Mouse (Mus musculus) embryonic facial prominence, embryonic 15.5 days (tissue): ENCODE results near the gene Zfp827. TPM values are rescaled to one million over a fixed set of nuclear protein-coding genes. Genes with fewer than 3 reads are reported as not detected.
"Not testable (repeated sequence)": the region's sequence is repeated elsewhere in the genome, so short reads cannot be mapped to it uniquely, and the experiment has no call there.

ENCODE experiments used
- ATAC-seq: fragments of 200-750 bp; cut with Nextera tagmentation; 2 replicates; pipeline ENCODE4 v1.8.0; 2017; ENCODE audit warnings: low read depth, moderate TSS enrichment; ENCODE audit not compliant: insufficient number of reproducible peaks, low FRiP score, low TSS enrichment
- H3K27ac ChIP-seq: fragments of 300-500 bp; sonication (generic); replicated peaks from 2 replicates; pipeline ENCODE4 v1.5.1; 2015; ENCODE audit warnings: mild to moderate bottlenecking, inconsistent platforms
- H3K27me3 ChIP-seq: fragments of 300-500 bp; sonication (generic); 2 replicates; pipeline ENCODE4 v1.6.1; 2015; ENCODE audit warnings: inconsistent platforms
- H3K36me3 ChIP-seq: fragments of 300-500 bp; sonication (generic); 2 replicates; pipeline ENCODE4 v1.6.1; 2015; ENCODE audit warnings: mild to moderate bottlenecking, inconsistent platforms
- H3K4me1 ChIP-seq: fragments of 300-500 bp; sonication (generic); 2 replicates; pipeline ENCODE4 v1.6.1; 2015; ENCODE audit warnings: inconsistent platforms
- H3K4me2 ChIP-seq: fragments of 300-500 bp; sonication (generic); replicated peaks from 2 replicates; pipeline ENCODE4 v1.6.1; 2015; ENCODE audit warnings: mild to moderate bottlenecking, inconsistent platforms
- H3K4me3 ChIP-seq: fragments of 300-500 bp; sonication (generic); replicated peaks from 2 replicates; pipeline ENCODE4 v1.5.1; 2015; ENCODE audit warnings: mild to moderate bottlenecking, inconsistent platforms
- H3K9ac ChIP-seq: fragments of 300-500 bp; sonication (generic); 2 replicates; pipeline ENCODE4 v1.6.1; 2015; ENCODE audit warnings: inconsistent platforms
- H3K9me3 ChIP-seq: fragments of 300-500 bp; sonication (generic); replicated peaks from 2 replicates; pipeline ENCODE4 v1.6.1; 2016; ENCODE audit warnings: inconsistent platforms
- WGBS: fragments of 180-500 bp; shearing (Covaris S2); methylation state at CpG from one replicate; pipeline ENCODE4 v1.1.7; 2015; 5-methylcytosine and 5-hydroxymethylcytosine counted together
- polyA plus RNA-seq: library from polyadenylated mRNA; unstranded; fragments of >200 nt; fragmentation: Nextera tagmentation; extraction: Ambion mirVana; gene quantifications from 2 replicates; pipeline ENCODE4 v1.2.1, GENCODE M21; 2015

Gene Zfp827
- polyA plus RNA-seq, 1 experiment from 2014 or later: 9.6 TPM

DNA sequence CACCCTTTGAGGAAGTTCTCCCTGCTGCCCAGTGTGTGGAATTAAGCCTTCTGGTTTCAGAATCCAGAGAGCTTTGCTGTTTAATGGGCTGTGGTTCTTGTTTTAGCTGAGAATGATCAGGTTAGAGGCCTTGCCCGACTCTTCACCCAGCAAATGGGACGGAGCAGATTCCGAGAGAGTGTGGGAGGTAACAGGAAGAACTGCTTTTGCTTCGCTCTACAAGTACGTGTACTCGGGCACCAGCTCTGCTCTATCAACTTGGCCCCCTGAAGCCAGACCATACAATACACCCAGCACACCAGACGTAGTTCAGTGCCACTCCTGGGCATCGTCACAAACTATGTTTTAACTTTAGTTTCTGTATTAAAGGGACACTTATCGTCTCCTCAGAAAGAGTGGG lies 85.3 kb downstream of the Zfp827 start:
- ATAC-seq: no peak
- Histone ChIP-seq H3K9me3 (no peaks in the 10 kb centered on the region), H3K4me3 (no peak overlapping the region), H3K27me3 (no peaks in the 10 kb centered on the region), H3K27ac (no peak overlapping the region), H3K4me1 (no peaks in the 10 kb centered on the region), H3K9ac (no peak overlapping the region), H3K4me2 (no peak overlapping the region), H3K36me3 (peaks cover 16% of the 10 kb centered on the region; the same call in 1 of the 2 replicates)
- 81% methylated on average over 9 of the region's 9 CpGs for WGBS

DNA sequence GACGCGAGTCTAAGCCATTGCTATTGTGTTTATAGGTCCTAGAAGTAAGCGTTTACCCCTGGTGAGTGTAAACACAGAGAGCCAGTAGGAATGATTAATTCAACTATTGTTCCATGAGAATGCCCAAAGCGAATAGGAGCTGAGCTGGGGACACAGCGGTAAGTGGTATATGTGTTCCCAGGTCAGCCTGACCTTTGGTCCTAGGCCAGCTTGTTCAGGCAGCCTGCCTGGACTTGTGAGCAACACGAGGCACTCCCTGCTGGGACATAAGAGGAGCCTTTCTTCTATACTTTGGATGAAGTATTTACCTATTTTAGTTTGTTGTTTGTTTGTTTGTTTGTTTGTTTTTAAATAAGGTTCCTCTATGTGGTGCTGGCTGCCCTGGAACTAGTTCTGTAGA lies 86.3 kb downstream of the Zfp827 start:
- Histone ChIP-seq H3K4me2 (no peak overlapping the region), H3K27ac (no peak overlapping the region), H3K9ac (no peak overlapping the region), H3K4me1 (no peaks in the 10 kb centered on the region), H3K9me3 (no peaks in the 10 kb centered on the region), H3K27me3 (no peaks in the 10 kb centered on the region), H3K4me3 (no peak overlapping the region), H3K36me3 (peaks cover 18% of the 10 kb centered on the region; the same call in 1 of the 2 replicates)
- ATAC-seq: no peak
- 81% methylated on average over 6 of the region's 6 CpGs for WGBS

DNA sequence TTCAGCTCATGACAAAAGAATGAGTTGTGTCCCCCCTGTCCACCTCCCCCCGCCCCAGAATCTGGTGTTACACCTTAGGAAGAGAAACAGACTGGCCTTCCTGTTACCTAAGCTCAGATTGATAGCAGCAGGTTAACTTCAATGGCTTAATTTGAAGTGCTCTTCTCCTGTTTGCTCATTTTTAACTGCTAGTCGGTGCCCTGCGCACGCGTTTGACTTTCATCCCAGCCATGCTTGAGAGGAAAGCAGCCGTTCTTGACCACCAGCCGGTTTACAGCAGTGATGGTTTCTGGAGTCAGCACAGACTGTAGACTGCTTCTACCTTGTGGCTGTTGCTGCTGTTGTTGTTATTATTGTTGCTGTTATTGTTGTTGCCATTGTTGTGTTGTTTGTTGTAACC lies 88.2 kb downstream of the Zfp827 start:
- no peak for ATAC-seq
- no peaks in the 10 kb centered on the region for H3K27me3 ChIP-seq
- peaks cover 31% of the 10 kb centered on the region; the same call in 1 of the 2 replicates for H3K36me3 ChIP-seq
- no peaks in the 10 kb centered on the region for H3K9me3 ChIP-seq
- 84% methylated on average over 7 of the region's 7 CpGs for WGBS
- no peak overlapping the region for H3K4me3 ChIP-seq
- no peak overlapping the region for H3K4me2 ChIP-seq
- H3K4me1 ChIP-seq: no peaks in the 10 kb centered on the region
- H3K27ac ChIP-seq: no peak overlapping the region
- no peak overlapping the region for H3K9ac ChIP-seq

DNA sequence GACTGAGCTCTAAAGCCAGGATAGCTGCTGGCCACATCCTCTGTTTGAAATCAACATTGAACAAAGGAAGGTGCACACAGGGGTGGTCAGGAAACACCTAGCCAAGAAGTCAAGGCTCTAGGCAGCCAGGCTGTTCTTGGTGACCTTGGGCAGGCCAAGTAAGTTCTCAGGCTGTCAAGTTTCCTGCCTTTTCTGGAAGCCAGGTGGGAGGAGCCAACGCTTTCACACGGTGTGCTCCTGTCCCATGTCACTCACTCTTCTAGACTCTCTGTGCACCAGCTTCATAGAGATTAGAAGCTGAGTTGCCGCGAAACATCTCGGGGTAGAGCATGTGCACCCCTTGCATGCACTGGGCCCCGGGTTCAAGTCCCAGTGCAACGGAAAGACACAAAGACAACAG lies 89.5 kb downstream of the Zfp827 start:
- H3K36me3 ChIP-seq: peaks cover 37% of the 10 kb centered on the region; the same call in 1 of the 2 replicates
- no peak for ATAC-seq
- no peaks in the 10 kb centered on the region for H3K27me3 ChIP-seq
- H3K9me3 ChIP-seq: no peaks in the 10 kb centered on the region
- no peaks in the 10 kb centered on the region for H3K4me1 ChIP-seq
- no peak overlapping the region for H3K4me3 ChIP-seq
- H3K27ac ChIP-seq: no peak overlapping the region
- H3K4me2 ChIP-seq: no peak overlapping the region
- no peak overlapping the region for H3K9ac ChIP-seq
- WGBS: 88% methylated on average over 7 of the region's 7 CpGs

DNA sequence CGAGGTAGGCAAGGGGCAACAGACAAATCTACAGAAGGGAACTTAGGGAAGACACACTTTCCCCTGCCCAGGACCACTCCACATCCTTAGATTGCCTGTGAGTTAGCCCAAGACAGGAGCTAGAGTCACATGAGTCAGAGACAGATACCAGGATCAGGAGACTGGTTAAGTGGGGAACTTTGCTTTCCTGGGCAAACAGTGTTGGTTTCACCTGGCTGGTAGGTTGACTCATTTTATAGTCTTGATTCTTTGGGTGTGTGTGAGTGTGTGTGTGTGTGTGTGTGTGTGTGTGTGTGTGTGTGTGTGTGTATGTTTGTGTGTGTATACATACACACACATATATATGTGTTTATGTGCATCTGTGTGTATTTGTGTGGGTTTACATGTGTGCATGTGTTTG lies 93.4 kb downstream of the Zfp827 start:
- peaks cover 40% of the 10 kb centered on the region; the same call in 1 of the 2 replicates for H3K36me3 ChIP-seq
- WGBS: 100% methylated on average over 1 of the region's 1 CpGs
- no peak overlapping the region for H3K9ac ChIP-seq
- ATAC-seq: no peak
- no peak overlapping the region for H3K27ac ChIP-seq
- no peaks in the 10 kb centered on the region for H3K9me3 ChIP-seq
- H3K4me3 ChIP-seq: no peak overlapping the region
- no peak overlapping the region for H3K4me2 ChIP-seq
- H3K27me3 ChIP-seq: no peaks in the 10 kb centered on the region
- no peaks in the 10 kb centered on the region for H3K4me1 ChIP-seq

DNA sequence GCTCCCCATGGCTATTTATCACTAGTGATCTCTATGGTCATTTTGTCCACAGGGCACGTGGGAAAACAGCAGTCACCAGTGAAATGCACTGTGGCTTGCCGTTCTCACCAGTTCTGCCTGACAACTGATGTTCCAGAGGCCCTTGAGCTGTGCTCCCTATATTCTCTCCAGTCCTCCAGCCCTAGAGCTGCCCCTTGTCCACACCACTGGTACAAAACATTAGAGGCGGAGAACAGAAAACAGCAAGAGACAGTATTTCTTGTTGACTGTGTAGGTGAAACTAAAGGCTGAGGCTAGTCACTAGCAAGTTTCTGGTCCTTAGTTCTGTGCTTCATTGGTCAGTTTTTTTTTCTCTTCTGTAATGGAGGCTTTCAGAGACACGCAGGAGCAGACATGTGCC lies 96.0 kb downstream of the Zfp827 start:
- H3K27ac ChIP-seq: no peak overlapping the region
- H3K9me3 ChIP-seq: no peaks in the 10 kb centered on the region
- H3K9ac ChIP-seq: no peak overlapping the region
- WGBS: 84% methylated on average over 4 of the region's 4 CpGs
- H3K36me3 ChIP-seq: peaks cover 29% of the 10 kb centered on the region; the same call in 1 of the 2 replicates
- ATAC-seq: no peak
- H3K27me3 ChIP-seq: no peaks in the 10 kb centered on the region
- H3K4me3 ChIP-seq: no peak overlapping the region
- no peak overlapping the region for H3K4me2 ChIP-seq
- H3K4me1 ChIP-seq: no peaks in the 10 kb centered on the region

DNA sequence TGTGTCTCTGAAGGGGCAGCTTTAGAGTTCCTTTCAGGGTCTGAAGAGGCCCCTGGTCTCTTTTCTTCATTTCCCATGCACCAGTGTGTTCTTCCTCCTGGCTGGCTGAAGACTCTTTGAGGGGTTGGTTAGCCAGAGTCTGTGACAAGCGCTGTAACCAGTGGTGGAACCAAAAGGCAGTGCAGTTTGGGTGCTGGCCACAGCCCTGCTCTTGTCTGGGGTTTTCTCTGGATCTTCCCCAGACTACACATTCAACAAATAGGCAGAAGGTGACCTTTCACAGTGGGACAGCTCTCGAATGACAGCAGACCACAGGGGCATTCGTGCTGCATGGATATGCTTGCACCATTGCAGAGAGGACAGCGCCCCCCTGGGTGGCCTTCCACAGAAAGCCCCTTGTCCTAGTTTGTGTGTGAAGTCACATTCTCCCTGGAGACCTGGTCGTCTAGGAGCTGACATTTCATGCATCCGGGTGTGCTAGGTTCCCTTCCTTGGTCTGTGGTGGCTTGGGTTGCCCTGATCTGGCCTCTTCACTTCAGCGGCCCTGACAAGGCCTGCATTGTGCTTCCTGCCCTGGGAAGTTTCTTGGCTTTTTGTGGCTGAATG lies 99.1 kb downstream of the Zfp827 start:
- H3K27me3 ChIP-seq: no peaks in the 10 kb centered on the region
- H3K4me1 ChIP-seq: no peaks in the 10 kb centered on the region
- no peak overlapping the region for H3K27ac ChIP-seq
- no peaks in the 10 kb centered on the region for H3K9me3 ChIP-seq
- no peak for ATAC-seq
- 58% methylated on average over 7 of the region's 7 CpGs for WGBS
- no peak overlapping the region for H3K4me2 ChIP-seq
- peaks cover 24% of the 10 kb centered on the region for H3K36me3 ChIP-seq
- no peak overlapping the region for H3K4me3 ChIP-seq
- H3K9ac ChIP-seq: no peak overlapping the region

DNA sequence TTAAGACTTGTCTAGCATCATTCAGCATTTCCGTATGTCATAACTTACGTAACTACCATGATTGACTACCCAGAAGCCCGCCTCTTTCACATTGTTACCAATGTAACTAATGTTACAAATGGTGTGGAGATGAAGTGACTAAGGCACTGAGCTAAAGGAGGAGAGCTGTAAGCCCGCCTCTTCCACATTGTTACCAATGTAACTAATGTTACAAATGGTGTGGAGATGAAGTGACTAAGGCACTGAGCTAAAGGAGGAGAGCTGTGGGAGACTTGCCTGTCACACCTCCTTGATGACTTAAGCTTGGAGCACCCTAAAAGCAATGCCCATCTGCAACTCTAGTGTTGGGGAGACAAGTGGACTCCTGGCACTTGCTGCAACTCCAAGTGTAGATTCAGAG lies 100.3 kb downstream of the Zfp827 start:
- WGBS: 90% methylated on average over 4 of the region's 4 CpGs

GRCm38 (mm10) chr8:79139614-79140013 lies 111.4 kb downstream of the Zfp827 start:
- peaks cover 43% of the 10 kb centered on the region for H3K36me3 ChIP-seq
- 90% methylated on average over 4 of the region's 4 CpGs for WGBS
- no peak for ATAC-seq
- H3K9ac ChIP-seq: no peak overlapping the region
- H3K4me1 ChIP-seq: no peaks in the 10 kb centered on the region
- no peaks in the 10 kb centered on the region for H3K27me3 ChIP-seq
- H3K4me3 ChIP-seq: no peak overlapping the region
- no peak overlapping the region for H3K4me2 ChIP-seq
- no peak overlapping the region for H3K27ac ChIP-seq
- no peaks in the 10 kb centered on the region for H3K9me3 ChIP-seq

More for the DNA sequence above, 100.3 kb downstream of the Zfp827 start:
- not testable (repeated sequence) for H3K27me3 ChIP-seq, H3K9me3 ChIP-seq, H3K27ac ChIP-seq, H3K4me2 ChIP-seq, H3K4me1 ChIP-seq, H3K9ac ChIP-seq, ATAC-seq, H3K4me3 ChIP-seq
- peaks cover 21% of the 10 kb centered on the region for H3K36me3 ChIP-seq

- H3K4me3 ChIP-seq: no peak overlapping the region
- no peak overlapping the region for H3K27ac ChIP-seq
- H3K4me2 ChIP-seq: no peak overlapping the region
- H3K27me3 ChIP-seq: no peaks in the 10 kb centered on the region
- H3K36me3 ChIP-seq: peaks cover 40% of the 10 kb centered on the region
- no peaks in the 10 kb centered on the region for H3K9me3 ChIP-seq
- no peak overlapping the region for H3K9ac ChIP-seq
- 82% methylated on average over 8 of the region's 8 CpGs for WGBS
- no peaks in the 10 kb centered on the region for H3K4me1 ChIP-seq
- ATAC-seq: no peak
Observed at GRCm38 (mm10) chr8:79140981-79141380, 112.7 kb downstream of the Zfp827 start.

DNA sequence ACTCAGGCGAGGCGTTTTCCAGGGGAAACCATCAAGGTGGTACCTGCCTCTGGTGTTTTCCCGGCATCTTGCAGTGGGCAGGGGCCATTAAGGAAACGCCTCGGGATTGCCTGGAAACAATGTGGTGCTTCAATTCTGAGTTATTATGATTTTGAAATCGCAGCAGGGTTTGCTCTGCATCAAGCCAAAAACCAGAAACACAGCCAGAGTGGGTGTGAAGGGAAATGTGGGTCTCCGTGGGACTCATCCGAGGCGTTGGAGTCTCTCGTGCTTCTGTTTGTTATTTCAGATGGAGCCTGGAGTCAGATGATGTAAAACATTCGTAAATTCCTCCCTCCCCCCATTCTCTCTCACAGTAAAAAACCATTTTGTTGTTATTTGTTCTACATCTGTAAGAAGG lies 113.4 kb downstream of the Zfp827 start:
- Histone ChIP-seq H3K36me3 (peaks cover 34% of the 10 kb centered on the region), H3K4me1 (no peaks in the 10 kb centered on the region), H3K27ac (no peak overlapping the region), H3K9me3 (no peaks in the 10 kb centered on the region), H3K4me2 (no peak overlapping the region), H3K27me3 (no peaks in the 10 kb centered on the region), H3K9ac (no peak overlapping the region), H3K4me3 (no peak overlapping the region)
- 57% methylated on average over 11 of the region's 11 CpGs for WGBS
- ATAC-seq: no peak

- no peaks in the 10 kb centered on the region for H3K4me1 ChIP-seq
- H3K9me3 ChIP-seq: no peaks in the 10 kb centered on the region
- H3K27ac ChIP-seq: no peak overlapping the region
- 90% methylated on average over 3 of the region's 3 CpGs for WGBS
- no peaks in the 10 kb centered on the region for H3K27me3 ChIP-seq
- H3K4me3 ChIP-seq: no peak overlapping the region
- no peak for ATAC-seq
- H3K9ac ChIP-seq: no peak overlapping the region
- H3K36me3 ChIP-seq: peaks cover 16% of the 10 kb centered on the region
- H3K4me2 ChIP-seq: no peak overlapping the region
Observed at GRCm38 (mm10) chr8:79143729-79144128, 115.5 kb downstream of the Zfp827 start.
